Mouse (Mus musculus): ENCODE data around the gene Svep1.

DNA sequence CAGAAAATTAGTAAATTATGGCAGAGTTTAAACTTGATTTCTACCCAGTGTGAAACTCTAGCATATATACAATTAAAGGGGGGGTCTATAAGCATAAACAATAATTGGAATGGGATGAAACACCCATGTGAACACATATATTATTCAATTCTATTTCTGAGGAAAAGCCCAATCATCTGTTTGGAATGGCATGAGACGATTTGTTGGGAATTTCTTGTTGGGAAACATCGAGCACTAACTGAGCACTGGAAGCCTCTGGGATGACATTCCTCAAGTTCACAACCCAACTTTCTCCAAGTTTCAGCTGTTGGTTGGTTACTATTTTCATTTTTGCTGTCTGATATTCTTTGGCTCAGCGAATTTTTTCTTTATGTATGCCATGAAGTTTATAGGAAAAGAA, 21.3 kb downstream of the Svep1 start:
- TF ChIP-seq CTCF (IDR thresholded peaks at IDR 0.05) (no peak), POLR2A (IDR thresholded peaks at IDR 0.05; ENCODE audit: insufficient read depth, low read depth, low read length) (no peak), EP300 (IDR thresholded peaks at IDR 0.05; ENCODE audit: insufficient read depth, low read depth, low read length) (no peak)

Measured in heart, adult 2 months (tissue).